Mouse (Mus musculus) layer of hippocampus, postnatal 14 days (tissue): ENCODE results near the gene Brd3os. TPM values are rescaled to one million over a fixed set of nuclear protein-coding genes. Genes with fewer than 3 reads are reported as not detected.
A peak's percentile ranks its signal among the peaks of the same experiment; 100 is the strongest.

Experiments
- DNase-seq, 2 experiments: peaks; one replicate each; pipeline ENCODE4 v3.0.0; 2021 to 2022; ENCODE audit warnings: low spot score in 2 of 2, mixed read lengths in 1 of 2
- total RNA-seq, 2 experiments: library from RNA; stranded (reverse); gene quantifications; 2 replicates each; pipeline ENCODE4 v1.2.3; 2021

Brd3os gene
- total RNA-seq, 2 experiments from 2014 or later, result 23.4 to 25.8 TPM

DNA sequence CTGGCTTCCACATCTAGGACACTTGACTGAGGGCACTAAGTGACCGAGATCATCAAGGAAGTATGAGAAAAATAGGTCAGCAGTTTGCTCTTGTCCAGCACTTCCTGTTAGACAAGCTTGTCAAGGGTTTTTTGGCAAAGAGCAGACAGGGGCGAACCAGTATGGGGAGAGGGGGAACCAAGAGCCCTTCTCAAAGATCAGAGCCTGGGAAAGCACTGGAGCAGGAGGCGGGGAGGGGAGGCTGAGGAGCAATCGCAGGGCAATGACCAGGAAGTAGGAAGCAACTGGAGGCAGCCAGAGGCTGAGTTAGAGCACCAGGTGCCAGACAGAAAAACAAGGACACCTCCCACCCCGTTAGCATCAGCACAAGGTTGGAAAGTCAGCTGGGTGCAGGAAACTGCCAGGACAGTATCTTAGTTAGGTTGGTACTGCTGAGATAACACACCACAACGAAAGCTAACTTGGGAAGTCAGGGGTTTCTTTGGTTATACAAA is 23.5 kb upstream of the Brd3os start:
- no peak for DNase-seq

- peak; percentile 52 to 74 for DNase-seq
Measured at GRCm38 (mm10) chr2:27421293-27422068, 20.6 kb upstream of the Brd3os start.

GRCm38 (mm10) chr2:27423596-27423995 is 18.5 kb upstream of the Brd3os start:
- DNase-seq, result no peak

GRCm38 (mm10) chr2:27425161-27425611 is 16.9 kb upstream of the Brd3os start:
- no peak for DNase-seq

DNA sequence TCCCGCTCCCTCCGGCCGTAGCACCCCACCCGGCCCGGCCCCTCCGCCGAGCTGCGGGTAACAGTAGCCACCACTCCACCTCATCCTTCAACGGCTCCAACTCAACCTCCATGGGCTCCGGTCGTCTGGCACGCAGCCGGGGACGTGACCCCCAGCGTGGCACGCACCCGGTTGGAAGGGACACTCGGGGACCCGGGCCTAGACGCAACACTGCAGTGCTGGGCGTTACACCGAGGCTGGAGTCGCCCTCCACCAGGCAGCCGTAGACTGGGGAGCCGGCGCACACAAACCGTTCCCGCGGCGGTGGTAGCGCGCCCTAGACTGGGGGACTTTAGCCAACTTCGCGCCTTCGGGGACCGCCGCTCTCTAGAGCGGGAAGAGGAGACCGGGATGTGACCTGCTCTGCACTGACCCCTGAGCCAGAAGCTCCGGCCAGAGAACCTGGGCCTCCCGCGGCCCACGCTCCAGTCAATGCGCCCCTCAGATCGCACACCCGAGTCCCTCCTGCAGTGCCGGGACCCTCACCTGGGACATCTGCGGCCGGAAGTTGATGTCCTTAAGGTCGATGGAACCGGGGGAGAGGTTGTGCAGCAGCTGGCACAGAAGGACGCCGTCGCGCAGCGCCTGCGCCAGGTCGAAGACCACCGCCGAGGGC is 16.2 kb upstream of the Brd3os start:
- no peak for DNase-seq

GRCm38 (mm10) chr2:27426406-27426854 is 15.7 kb upstream of the Brd3os start:
- DNase-seq, result no peak

- peak; percentile 68 to 82 for DNase-seq
Measured at GRCm38 (mm10) chr2:27426855-27427457, 15.2 kb upstream of the Brd3os start, which contains the start of gene Vav2. Gene Vav2, minus strand, starts transcription at chr2:27427033.

- DNase-seq, result peak; percentile 89 to 93
Measured at GRCm38 (mm10) chr2:27428071-27428470, 14.1 kb upstream of the Brd3os start.

DNA sequence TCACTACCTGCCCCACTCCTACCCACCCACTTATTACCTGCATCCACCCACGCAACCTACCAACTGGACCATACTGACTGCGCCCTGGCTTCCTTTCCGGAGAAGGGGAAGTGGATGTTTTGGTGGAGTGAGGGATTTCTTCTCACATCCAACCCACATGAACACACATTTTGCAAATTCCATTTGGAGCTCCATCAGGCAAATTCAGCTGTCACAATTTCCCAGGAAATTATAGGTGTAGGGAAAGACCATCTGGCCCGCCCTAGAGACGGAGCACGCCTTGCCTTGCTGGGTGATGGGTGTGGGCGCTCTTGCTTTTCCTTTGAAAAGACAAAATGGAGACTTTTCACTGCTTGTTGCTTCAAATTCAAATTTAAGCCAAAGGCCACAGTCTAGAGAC is 11.5 kb upstream of the Brd3os start:
- peak; percentile 50 to 82 for DNase-seq

DNA sequence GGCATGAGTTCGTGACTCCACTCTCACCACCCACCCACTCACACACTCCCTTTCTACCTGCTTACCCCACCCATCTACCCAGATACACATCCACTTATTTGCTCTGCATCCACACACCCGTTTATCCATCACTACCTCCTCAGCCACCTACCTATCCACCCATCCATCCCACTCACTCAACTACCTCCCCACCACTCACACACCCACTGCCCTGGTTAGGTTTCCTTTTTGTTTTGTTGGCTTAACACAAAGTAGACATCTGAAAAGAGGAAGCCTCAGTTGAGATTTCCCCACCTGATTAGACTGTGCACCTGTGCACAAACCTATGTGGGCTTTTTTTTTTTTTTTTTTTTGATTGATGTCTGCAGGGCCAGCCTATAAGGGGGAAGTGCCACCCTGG is 9.5 kb upstream of the Brd3os start:
- no peak for DNase-seq

DNA sequence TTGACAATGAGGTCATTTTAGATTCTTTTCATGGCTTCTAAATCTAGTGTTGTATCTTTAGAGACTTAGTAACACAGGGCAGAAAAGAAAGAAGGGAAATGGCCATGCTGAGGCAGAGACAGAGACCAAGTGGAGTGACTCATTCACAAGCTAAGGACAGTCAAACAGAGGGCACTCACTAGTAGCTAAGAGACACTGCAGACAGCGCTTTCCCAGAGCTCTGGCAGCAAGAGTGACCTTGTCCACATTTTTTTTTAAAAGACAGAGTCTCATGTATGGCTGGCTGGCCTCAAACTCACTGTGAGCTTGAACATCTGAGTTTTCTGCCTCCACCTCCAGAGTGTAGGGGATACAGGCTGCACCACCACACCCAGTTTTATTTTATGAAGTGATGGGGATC is 4.2 kb upstream of the Brd3os start:
- no peak for DNase-seq

- DNase-seq, result no peak
Measured at GRCm38 (mm10) chr2:27438281-27438680, 3.8 kb upstream of the Brd3os start.

DNA sequence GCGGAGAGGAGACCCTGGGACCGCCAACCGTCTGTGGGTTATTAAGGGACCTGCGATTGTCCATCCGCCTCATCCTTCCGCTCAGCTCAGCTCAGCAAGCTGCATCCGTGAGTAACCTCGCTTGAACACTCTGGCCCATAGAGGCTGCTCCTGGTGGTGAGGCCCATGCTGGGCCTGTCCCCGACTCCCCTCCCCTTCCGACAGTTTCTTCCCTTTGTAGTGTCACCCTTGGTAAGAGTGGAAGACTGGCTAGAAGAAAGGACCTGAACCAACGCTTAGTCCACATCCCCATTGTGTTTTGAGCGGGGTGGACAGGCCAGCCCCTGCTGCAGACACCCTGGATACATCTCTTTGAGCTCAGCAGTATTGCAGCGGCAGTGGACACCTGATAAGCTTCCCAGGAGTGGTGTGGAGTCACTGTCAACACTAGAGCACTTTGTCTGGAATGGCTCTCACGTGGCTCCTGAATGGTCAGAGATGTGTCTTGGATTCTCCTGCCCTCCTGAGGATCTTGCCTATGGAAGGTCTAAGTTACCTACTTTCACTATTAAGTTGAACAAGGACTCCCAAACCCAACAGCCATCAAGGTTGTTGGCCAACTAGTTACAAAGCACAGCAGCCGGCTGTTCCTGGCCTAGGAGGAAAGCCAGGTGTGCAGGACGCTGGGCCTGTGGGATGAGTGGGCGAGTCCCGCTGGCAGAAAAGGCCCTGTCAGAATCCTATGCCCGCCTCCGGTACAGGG is 755 bp downstream of the Brd3os start:
- no peak for DNase-seq

GRCm38 (mm10) chr2:27443450-27443708 is 1.3 kb downstream of the Brd3os start:
- no peak for DNase-seq

GRCm38 (mm10) chr2:27445910-27446309 is 3.8 kb downstream of the Brd3os start:
- DNase-seq, result no peak

GRCm38 (mm10) chr2:27446812-27447211 is 4.7 kb downstream of the Brd3os start:
- no peak for DNase-seq

DNA sequence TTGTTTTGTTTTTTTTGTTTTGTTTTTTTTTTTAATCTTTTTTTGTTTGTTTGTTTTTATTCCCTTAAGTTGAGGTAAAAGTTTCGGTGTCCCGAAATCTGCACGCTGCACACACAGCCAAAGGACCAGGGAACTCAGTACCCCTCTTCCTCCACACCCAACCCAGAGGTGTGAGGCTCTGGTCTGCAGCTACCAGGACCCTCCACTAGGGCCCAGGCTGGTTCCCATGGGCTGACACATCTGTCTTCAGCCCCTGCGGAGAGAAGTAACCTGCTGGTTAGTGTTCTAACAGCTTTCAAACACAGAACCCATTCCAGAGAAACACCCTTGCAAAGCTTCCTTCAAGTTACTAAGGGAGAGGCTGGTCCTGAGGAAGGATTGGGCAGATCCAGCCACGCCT is 5.7 kb downstream of the Brd3os start:
- no peak for DNase-seq

GRCm38 (mm10) chr2:27450226-27450625 is 8.1 kb downstream of the Brd3os start:
- no peak for DNase-seq

DNA sequence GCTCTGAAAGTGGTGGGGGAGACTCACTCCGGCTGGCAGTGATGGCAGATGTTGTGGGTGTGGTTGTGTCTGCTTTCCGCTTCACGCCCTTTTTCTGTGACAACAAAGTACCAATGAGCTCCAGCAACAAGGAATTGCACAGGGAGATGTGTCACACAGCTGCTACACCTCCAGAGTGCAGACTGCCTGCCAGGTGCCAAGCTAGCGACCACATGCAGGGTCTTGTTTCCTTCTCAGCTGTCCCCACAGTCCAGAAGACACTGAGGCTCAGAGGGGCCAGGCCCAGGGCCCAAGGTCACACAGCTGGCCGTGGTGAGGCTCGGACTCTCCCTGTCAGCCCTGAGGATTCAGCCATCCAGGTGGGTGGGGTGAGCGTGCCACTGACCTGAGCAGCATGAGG is 17.6 kb downstream of the Brd3os start:
- DNase-seq, result no peak

DNA sequence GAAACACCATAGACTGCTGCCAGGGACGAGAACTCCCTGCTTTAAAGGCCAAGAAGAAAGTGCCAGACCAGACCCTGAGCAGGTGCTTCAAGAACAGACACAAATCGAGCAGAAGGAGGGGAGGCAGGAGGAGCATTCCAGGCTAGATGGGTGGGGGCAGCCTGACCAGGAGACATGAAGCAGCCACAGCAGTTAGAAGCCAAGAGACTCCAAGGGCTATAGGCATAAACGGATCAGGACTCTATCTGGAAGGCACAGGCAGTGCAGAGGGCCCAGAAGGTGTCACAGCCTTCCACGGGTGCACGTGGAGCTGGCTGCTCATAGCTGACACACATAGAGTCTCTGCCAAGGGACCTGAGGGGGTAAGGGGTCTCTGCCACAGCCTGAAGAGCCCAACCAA is 18.0 kb downstream of the Brd3os start:
- no peak for DNase-seq

GRCm38 (mm10) chr2:27460651-27461050 is 18.5 kb downstream of the Brd3os start:
- no peak for DNase-seq
